ENCODE assay signal across 9 mouse cellular contexts in the genomic region with DNA sequence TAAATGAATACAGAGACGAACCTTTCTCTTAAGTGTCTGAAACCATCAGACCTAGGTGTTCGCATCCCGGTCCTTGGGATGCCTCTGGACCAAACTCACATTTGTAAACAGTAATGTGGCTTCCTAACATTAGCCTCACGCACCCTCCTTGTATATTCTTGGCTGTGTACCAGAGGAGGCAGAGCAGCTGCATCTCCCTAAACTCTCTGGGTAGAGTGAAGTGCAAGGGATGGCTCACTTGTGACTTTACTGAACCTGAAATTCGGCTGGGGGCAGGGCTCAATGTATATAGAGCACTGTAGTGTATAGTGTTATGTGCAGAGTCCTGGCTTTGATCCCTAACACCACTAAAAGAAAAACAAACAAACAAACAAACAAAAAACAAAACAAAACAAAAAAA. TPM values are rescaled to one million over a fixed set of nuclear protein-coding genes. Genes with fewer than 3 reads are reported as not detected.
DNase-seq lines count a peak whose midpoint lies in the region; ATAC-seq lines count a peak whose summit lies in the region.
"Had no signal": no experiment of that assay in that cellular context is flagged by ENCODE, and none has a peak within 500 bp of the region (broad histone marks: within the 10 kb centered on the region; RNA-seq: fewer than 3 reads in every experiment).

No protein-coding gene starts in this region.

- peaks cover 88% of the 10 kb centered on the region for H3K4me1 ChIP-seq in megakaryocyte, embryonic 14.5 days
- peaks cover 65% of the 10 kb centered on the region for H3K4me1 ChIP-seq in limb, embryonic 12.5 days (replicated peaks)
- H3K4me1 ChIP-seq in stomach, embryonic 16.5 days (ENCODE audit: control insufficient read depth, insufficient read depth, low read length) = peaks cover 32% of the 10 kb centered on the region

- 28% methylated on average over 5 of the region's 5 CpGs for WGBS in limb, embryonic 12.5 days
- 32% methylated on average over 5 of the region's 5 CpGs for WGBS in stomach, embryonic 16.5 days

- peak overlapping the region; percentile 60 for H3K4me2 ChIP-seq in limb, embryonic 12.5 days
- H3K4me2 ChIP-seq in stomach, embryonic 16.5 days (ENCODE audit: low read depth, low read length) = peak overlapping the region; percentile 60

- peak overlapping the region; percentile 92 for H3K27ac ChIP-seq in limb, embryonic 12.5 days
- peak overlapping the region; percentile 88 for H3K27ac ChIP-seq in stomach, embryonic 16.5 days (ENCODE audit: low read length)

- H3K9me3 ChIP-seq in megakaryocyte, embryonic 14.5 days = no peaks in the 10 kb centered on the region
- no peaks in the 10 kb centered on the region for H3K9me3 ChIP-seq in limb, embryonic 12.5 days
- no peaks in the 10 kb centered on the region for H3K9me3 ChIP-seq in stomach, embryonic 16.5 days (replicated peaks; ENCODE audit: control insufficient read depth, low read length)

- peak; percentile 32 for DNase-seq in embryo, embryonic 10.5 days (ENCODE audit: low spot score)
- no peak for DNase-seq in embryo, embryonic 10 days (ENCODE audit: low spot score)
- DNase-seq in spleen, postnatal 14 days (ENCODE audit: low spot score in 2 of 2) = no peak
- no peak for DNase-seq in cerebellum, adult 18-20 months
- DNase-seq: thymus, postnatal 4 days had no signal

- peaks cover 3% of the 10 kb centered on the region for H3K27me3 ChIP-seq in megakaryocyte, embryonic 14.5 days (replicated peaks)
- H3K27me3 ChIP-seq in limb, embryonic 12.5 days = no peaks in the 10 kb centered on the region
- H3K27me3 ChIP-seq in stomach, embryonic 16.5 days (ENCODE audit: control insufficient read depth, insufficient read depth, low read length) = 0 out of 2 replicates have a peak, but pooled peaks cover 2% of the 10 kb centered on the region

- H3K36me3 ChIP-seq in megakaryocyte, embryonic 14.5 days (replicated peaks; ENCODE audit: low read length) = peaks cover 3% of the 10 kb centered on the region
- no peaks in the 10 kb centered on the region for H3K36me3 ChIP-seq in limb, embryonic 12.5 days
- no peaks in the 10 kb centered on the region for H3K36me3 ChIP-seq in stomach, embryonic 16.5 days (ENCODE audit: control insufficient read depth, insufficient read depth, low read length)

- H3K9ac ChIP-seq in limb, embryonic 12.5 days (replicated peaks) = peak overlapping the region; percentile 45; the same call in 1 of the 2 replicates
- H3K9ac ChIP-seq in stomach, embryonic 16.5 days (ENCODE audit: low read length) = no peak overlapping the region

- no peak for ATAC-seq in megakaryocyte, adult 5-6 weeks (ENCODE audit: poor library complexity, severe bottlenecking)
- no peak for ATAC-seq in limb, embryonic 12.5 days (ENCODE audit: insufficient number of reproducible peaks, insufficient read depth, low FRiP score, low TSS enrichment, low read depth)
- ATAC-seq in stomach, embryonic 16.5 days (ENCODE audit: insufficient read depth, low FRiP score) = peak; percentile 26; the same call in 1 of the 2 replicates

- H3K4me3 ChIP-seq in megakaryocyte, embryonic 14.5 days (replicated peaks) = peak overlapping the region; percentile 92
- peak overlapping the region; percentile 31 for H3K4me3 ChIP-seq in limb, embryonic 12.5 days (replicated peaks)
- peak overlapping the region; percentile 35 for H3K4me3 ChIP-seq in stomach, embryonic 16.5 days (replicated peaks; ENCODE audit: low read length)

RNA-seq across cellular contexts. Expression of a gene that starts 45.6 kb away (rescaled TPM):
- polyA plus RNA-seq in megakaryocyte, embryonic 14.5 days (2012; ENCODE audit: insufficient read depth, low replicate concordance) = 3.6 and 10.3 TPM in 2 replicates
- 25.6 and 30.7 TPM in 2 replicates for total RNA-seq in megakaryocyte, adult 5-6 weeks (2015)
- total RNA-seq in megakaryocyte, adult 5-6 weeks (2017) = 21.5 and 31.8 TPM in 2 replicates
- polyA plus RNA-seq in limb, embryonic 12.5 days (2016; fragmentation: Nextera tagmentation; extraction: Ambion mirVana) = 17.0 and 17.1 TPM in 2 replicates
- polyA plus RNA-seq in stomach, embryonic 16.5 days (2015; fragmentation: Nextera tagmentation; extraction: Ambion mirVana) = 9.9 and 10.4 TPM in 2 replicates

Comparison
In these comparisons a context has a peak if more than half of its experiments do, and no peak if none do; other contexts are left out.
1. H3K4me3 ChIP-seq: peak in every context shown above with its lines; median percentile 92 in megakaryocyte, embryonic 14.5 days; 35 in stomach, embryonic 16.5 days; 31 in limb, embryonic 12.5 days.